Mouse (Mus musculus): ENCODE data around the gene Il11ra1. TPM values are rescaled to one million over a fixed set of nuclear protein-coding genes. Genes with fewer than 3 reads are reported as not detected.

Gene Il11ra1
- polyA plus RNA-seq, 1 experiment, result 3.3 TPM

DNA sequence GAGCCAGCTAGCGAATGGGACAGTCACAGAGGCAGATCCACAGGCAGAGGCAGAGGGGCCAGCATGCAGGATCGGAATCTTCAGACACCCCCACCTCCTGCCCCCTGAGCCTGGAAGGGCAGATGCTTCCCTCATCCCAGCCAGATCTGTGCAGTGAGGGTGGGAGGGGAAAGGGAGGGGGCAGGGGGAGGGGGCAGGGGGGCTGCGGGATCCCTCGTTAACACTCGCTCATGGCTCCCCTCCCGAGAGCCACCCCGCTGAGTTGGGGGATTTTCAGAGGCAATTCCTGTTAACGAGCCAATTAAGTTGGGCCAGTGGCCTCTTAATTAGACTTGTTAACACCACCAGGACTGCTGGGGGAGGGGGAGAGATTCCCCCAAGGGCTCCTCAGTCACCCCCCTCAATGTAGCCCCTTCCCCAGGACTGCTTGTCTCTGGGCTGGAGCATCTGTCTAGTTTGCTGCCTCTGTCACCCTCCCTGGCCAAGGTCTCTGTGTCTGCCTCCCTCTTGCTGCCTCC, 27.8 kb upstream of the Il11ra1 start:
- H3K4me3 ChIP-seq, result no peak overlapping the region
- TF ChIP-seq E2F4 (IDR thresholded peaks at IDR 0.05; ENCODE audit: insufficient read depth) (no peak), MYOD1 (IDR thresholded peaks at IDR 0.05; ENCODE audit: control insufficient read depth in 1 of 3, insufficient read length in 2 of 3, low read depth in 2 of 3) (no peak), TCF12 (IDR thresholded peaks at IDR 0.05; ENCODE audit: insufficient read depth, poor library complexity, severe bottlenecking) (no peak), SRF (IDR thresholded peaks at IDR 0.05; ENCODE audit: control insufficient read depth, insufficient read length, low read depth) (no peak), POLR2AphosphoS2 (IDR thresholded peaks at IDR 0.05; ENCODE audit: insufficient read length, low read depth) (no peak), REST (IDR thresholded peaks at IDR 0.05; ENCODE audit: insufficient read depth, insufficient read length) (no peak), CEBPB (IDR thresholded peaks at IDR 0.05; ENCODE audit: insufficient read depth, poor library complexity, severe bottlenecking) (no peak), MAX (IDR thresholded peaks at IDR 0.05; ENCODE audit: low read depth) (no peak), USF1 (IDR thresholded peaks at IDR 0.05; ENCODE audit: low read depth) (no peak), POLR2A (IDR thresholded peaks at IDR 0.05; ENCODE audit: insufficient read length, low read depth) (no peak), MYOG (IDR thresholded peaks at IDR 0.05; ENCODE audit: control insufficient read depth in 1 of 3, insufficient read depth in 1 of 3, insufficient read length in 2 of 3, low read depth in 2 of 3) (no peak), TCF3 (IDR thresholded peaks at IDR 0.05; ENCODE audit: insufficient read length, low read depth) (no peak)
- H3K4me2 ChIP-seq (ENCODE audit: low read depth), result no peak overlapping the region
- no peak overlapping the region for H3ac ChIP-seq (ENCODE audit: control insufficient read depth, insufficient read length)
- no peaks in the 10 kb centered on the region for H3K36me3 ChIP-seq (ENCODE audit: control insufficient read depth, insufficient read depth)
- H3K27me3 ChIP-seq (ENCODE audit: control insufficient read depth, insufficient read depth, insufficient read length), result peaks cover 48% of the 10 kb centered on the region
- no peaks in the 10 kb centered on the region for H3K79me2 ChIP-seq (ENCODE audit: control insufficient read depth, insufficient read depth)

DNA sequence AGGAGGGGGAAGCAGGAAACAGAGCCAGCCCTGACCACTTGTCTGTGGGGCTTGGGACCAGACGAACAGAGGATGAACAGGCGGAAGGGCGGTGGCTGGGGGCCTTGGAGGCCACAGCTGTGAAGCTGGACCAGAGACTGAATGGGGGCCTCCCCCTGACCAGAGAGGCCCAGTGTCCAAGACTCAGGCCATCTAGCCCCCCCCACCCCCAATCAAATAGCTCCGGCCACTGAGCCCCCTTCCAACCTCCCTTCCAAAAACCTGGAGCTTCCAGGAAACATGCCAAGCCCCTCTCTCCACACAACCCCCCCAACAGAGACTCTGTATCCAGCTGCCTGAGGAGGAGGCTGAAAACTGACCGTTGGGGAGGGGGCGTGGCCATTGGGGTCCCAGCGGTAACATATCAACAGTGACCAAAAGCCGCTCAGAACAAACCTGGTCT, 27.2 kb upstream of the Il11ra1 start:
- Histone ChIP-seq H3ac (ENCODE audit: control insufficient read depth, insufficient read length) (no peak overlapping the region), H3K4me2 (ENCODE audit: low read depth) (no peak overlapping the region), H3K27me3 (ENCODE audit: control insufficient read depth, insufficient read depth, insufficient read length) (peaks cover 53% of the 10 kb centered on the region), H3K4me3 (no peak overlapping the region), H3K36me3 (ENCODE audit: control insufficient read depth, insufficient read depth) (no peaks in the 10 kb centered on the region), H3K79me2 (ENCODE audit: control insufficient read depth, insufficient read depth) (no peaks in the 10 kb centered on the region)
- TF ChIP-seq TCF12 (IDR thresholded peaks at IDR 0.05; ENCODE audit: insufficient read depth, poor library complexity, severe bottlenecking) (no peak), USF1 (IDR thresholded peaks at IDR 0.05; ENCODE audit: low read depth) (no peak), MAX (IDR thresholded peaks at IDR 0.05; ENCODE audit: low read depth) (no peak), E2F4 (IDR thresholded peaks at IDR 0.05; ENCODE audit: insufficient read depth) (no peak), TCF3 (IDR thresholded peaks at IDR 0.05; ENCODE audit: insufficient read length, low read depth) (no peak)

GRCm38 (mm10) chr4:41673186-41673585, 26.6 kb upstream of the Il11ra1 start:
- Histone ChIP-seq H3K36me3 (ENCODE audit: control insufficient read depth, insufficient read depth) (no peaks in the 10 kb centered on the region), H3K4me3 (no peak overlapping the region), H3K79me2 (ENCODE audit: control insufficient read depth, insufficient read depth) (no peaks in the 10 kb centered on the region), H3ac (ENCODE audit: control insufficient read depth, insufficient read length) (no peak overlapping the region), H3K27me3 (ENCODE audit: control insufficient read depth, insufficient read depth, insufficient read length) (peaks cover 57% of the 10 kb centered on the region), H3K4me2 (ENCODE audit: low read depth) (no peak overlapping the region)
- TF ChIP-seq SRF (IDR thresholded peaks at IDR 0.05; ENCODE audit: control insufficient read depth, insufficient read length, low read depth) (no peak), REST (IDR thresholded peaks at IDR 0.05; ENCODE audit: insufficient read depth, insufficient read length) (no peak), MAX (IDR thresholded peaks at IDR 0.05; ENCODE audit: low read depth) (no peak), E2F4 (IDR thresholded peaks at IDR 0.05; ENCODE audit: insufficient read depth) (no peak), MYOD1 (IDR thresholded peaks at IDR 0.05; ENCODE audit: control insufficient read depth in 1 of 3, insufficient read length in 2 of 3, low read depth in 2 of 3) (no peak), TCF12 (IDR thresholded peaks at IDR 0.05; ENCODE audit: insufficient read depth, poor library complexity, severe bottlenecking) (no peak), USF1 (IDR thresholded peaks at IDR 0.05; ENCODE audit: low read depth) (no peak), POLR2A (IDR thresholded peaks at IDR 0.05; ENCODE audit: insufficient read length, low read depth) (no peak), CEBPB (IDR thresholded peaks at IDR 0.05; ENCODE audit: insufficient read depth, poor library complexity, severe bottlenecking) (no peak), MYOG (IDR thresholded peaks at IDR 0.05; ENCODE audit: control insufficient read depth in 1 of 3, insufficient read depth in 1 of 3, insufficient read length in 2 of 3, low read depth in 2 of 3) (no peak), TCF3 (IDR thresholded peaks at IDR 0.05; ENCODE audit: insufficient read length, low read depth) (no peak)

- no peak for TF ChIP-seq TCF3 (IDR thresholded peaks at IDR 0.05; ENCODE audit: insufficient read length, low read depth)
- TF ChIP-seq MYOD1 (IDR thresholded peaks at IDR 0.05; ENCODE audit: control insufficient read depth in 1 of 3, insufficient read length in 2 of 3, low read depth in 2 of 3), result no peak
- no peaks in the 10 kb centered on the region for H3K79me2 ChIP-seq (ENCODE audit: control insufficient read depth, insufficient read depth)
- H3K27me3 ChIP-seq (ENCODE audit: control insufficient read depth, insufficient read depth, insufficient read length), result peaks cover 78% of the 10 kb centered on the region
- H3ac ChIP-seq (ENCODE audit: control insufficient read depth, insufficient read length), result no peak overlapping the region
- no peak overlapping the region for H3K4me2 ChIP-seq (ENCODE audit: low read depth)
- H3K4me3 ChIP-seq, result no peak overlapping the region
- H3K36me3 ChIP-seq (ENCODE audit: control insufficient read depth, insufficient read depth), result no peaks in the 10 kb centered on the region
Measured at GRCm38 (mm10) chr4:41676248-41677005, 23.4 kb upstream of the Il11ra1 start.

DNA sequence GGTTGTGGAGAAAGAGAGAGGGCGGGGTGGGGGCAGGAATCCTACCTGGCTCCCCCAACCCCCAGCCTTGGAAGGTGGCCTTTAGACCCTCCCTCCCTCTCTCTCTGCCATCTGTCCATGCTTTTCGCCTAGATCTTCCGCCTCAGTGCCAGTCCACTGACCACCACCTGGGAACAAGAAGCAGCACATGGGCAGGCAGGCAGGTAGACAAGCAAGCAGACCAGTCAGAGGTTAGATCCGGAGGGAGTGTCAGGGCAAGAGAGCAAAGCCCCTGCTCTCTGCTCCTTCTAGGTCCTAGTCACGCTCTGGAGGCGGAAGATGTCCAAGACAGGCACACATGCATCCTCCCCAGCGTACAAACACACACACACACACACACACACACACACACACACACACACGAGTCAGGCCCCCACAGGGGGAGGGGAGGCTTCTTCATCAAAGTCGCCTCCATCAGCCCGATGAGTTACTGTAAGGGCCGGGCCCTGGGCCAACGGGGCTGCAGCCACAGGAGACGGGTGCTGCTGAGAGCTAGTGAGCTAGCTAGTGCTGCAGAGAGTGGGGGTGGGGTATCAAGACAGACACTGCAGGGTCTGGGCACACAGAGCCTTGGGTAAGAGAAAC, 22.7 kb upstream of the Il11ra1 start:
- no peak for TF ChIP-seq E2F4 (IDR thresholded peaks at IDR 0.05; ENCODE audit: insufficient read depth)
- no peak for TF ChIP-seq USF1 (IDR thresholded peaks at IDR 0.05; ENCODE audit: low read depth)
- no peak for TF ChIP-seq POLR2AphosphoS2 (IDR thresholded peaks at IDR 0.05; ENCODE audit: insufficient read length, low read depth)
- TF ChIP-seq MYOG (IDR thresholded peaks at IDR 0.05; ENCODE audit: control insufficient read depth in 1 of 3, insufficient read depth in 1 of 3, insufficient read length in 2 of 3, low read depth in 2 of 3), result no peak
- TF ChIP-seq CEBPB (IDR thresholded peaks at IDR 0.05; ENCODE audit: insufficient read depth, poor library complexity, severe bottlenecking), result no peak
- TF ChIP-seq MAX (IDR thresholded peaks at IDR 0.05; ENCODE audit: low read depth), result no peak
- no peak for TF ChIP-seq SRF (IDR thresholded peaks at IDR 0.05; ENCODE audit: control insufficient read depth, insufficient read length, low read depth)
- no peak for TF ChIP-seq REST (IDR thresholded peaks at IDR 0.05; ENCODE audit: insufficient read depth, insufficient read length)
- TF ChIP-seq TCF12 (IDR thresholded peaks at IDR 0.05; ENCODE audit: insufficient read depth, poor library complexity, severe bottlenecking), result no peak
- no peak for TF ChIP-seq MYOD1 (IDR thresholded peaks at IDR 0.05; ENCODE audit: control insufficient read depth in 1 of 3, insufficient read length in 2 of 3, low read depth in 2 of 3)
- TF ChIP-seq TCF3 (IDR thresholded peaks at IDR 0.05; ENCODE audit: insufficient read length, low read depth), result no peak
- TF ChIP-seq POLR2A (IDR thresholded peaks at IDR 0.05; ENCODE audit: insufficient read length, low read depth), result no peak
- Histone ChIP-seq H3K27me3 (ENCODE audit: control insufficient read depth, insufficient read depth, insufficient read length) (peaks cover 83% of the 10 kb centered on the region), H3K4me2 (ENCODE audit: low read depth) (no peak overlapping the region), H3K36me3 (ENCODE audit: control insufficient read depth, insufficient read depth) (no peaks in the 10 kb centered on the region), H3K4me3 (no peak overlapping the region), H3K79me2 (ENCODE audit: control insufficient read depth, insufficient read depth) (no peaks in the 10 kb centered on the region), H3ac (ENCODE audit: control insufficient read depth, insufficient read length) (no peak overlapping the region)

Data from myocyte (in vitro differentiated cells).